Mouse (Mus musculus) adrenal gland, adult 2 months (tissue): ENCODE measurements around the gene Plekhg6. TPM values are rescaled to one million over a fixed set of nuclear protein-coding genes. Genes with fewer than 3 reads are reported as not detected.

ENCODE experiments used
- DNase-seq: peaks from one replicate; pipeline ENCODE4 v3.0.0; 2021
- polyA plus RNA-seq: library from polyadenylated mRNA; depleted of rRNA; stranded (reverse); fragments of >200 nt; gene quantifications from 2 replicates; pipeline ENCODE4 v1.2.3, GENCODE M21; 2012
- total RNA-seq, 2 experiments: library from RNA; stranded (reverse); gene quantifications; 2 replicates each; pipeline ENCODE4 v1.2.3; 2021

Plekhg6 gene
- total and polyA plus RNA-seq, 3 experiments: 0.11 to 0.21 TPM; not detected in 1

DNA sequence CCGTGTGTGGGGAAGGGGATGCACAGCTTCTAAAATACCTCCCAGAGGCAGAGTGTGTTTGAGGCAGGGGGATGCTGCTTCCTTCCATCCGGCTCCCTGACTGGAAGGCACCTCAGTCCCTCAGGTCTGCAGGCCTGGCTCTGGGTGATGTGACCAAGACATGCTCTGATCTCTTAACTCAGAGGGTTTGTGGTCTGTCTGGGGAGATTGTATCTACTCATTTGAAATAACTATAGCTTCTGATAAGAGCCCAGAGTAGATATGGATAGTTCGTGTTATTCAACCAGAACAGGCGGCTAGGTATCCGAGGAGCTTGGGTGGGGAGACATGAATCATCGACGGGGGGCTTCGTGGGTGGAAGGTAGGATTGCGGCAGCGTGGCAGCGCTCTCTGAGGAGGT is 27.4 kb downstream of the Plekhg6 start:
- DNase-seq: no peak

DNA sequence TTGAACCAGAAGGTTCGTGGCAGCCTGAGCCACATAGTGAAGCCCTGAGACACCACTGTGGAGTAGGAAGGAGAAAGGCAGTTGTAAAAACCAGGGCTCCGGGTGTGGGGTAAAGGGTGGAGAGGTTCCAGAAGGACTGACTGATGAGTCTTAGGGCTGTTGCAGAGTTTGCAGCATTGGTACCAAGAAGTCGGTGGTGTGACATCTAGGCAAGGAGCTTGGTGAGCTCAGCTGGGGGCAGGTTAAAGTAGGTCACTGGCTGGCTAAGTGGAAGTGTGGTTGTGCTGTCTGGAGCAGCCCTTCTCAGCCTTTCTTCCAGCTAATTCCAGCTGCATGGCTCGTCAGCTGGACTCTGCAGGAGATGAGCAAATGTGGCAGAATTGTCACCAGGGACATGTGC is 27.8 kb downstream of the Plekhg6 start:
- peak; percentile 51 for DNase-seq

DNA sequence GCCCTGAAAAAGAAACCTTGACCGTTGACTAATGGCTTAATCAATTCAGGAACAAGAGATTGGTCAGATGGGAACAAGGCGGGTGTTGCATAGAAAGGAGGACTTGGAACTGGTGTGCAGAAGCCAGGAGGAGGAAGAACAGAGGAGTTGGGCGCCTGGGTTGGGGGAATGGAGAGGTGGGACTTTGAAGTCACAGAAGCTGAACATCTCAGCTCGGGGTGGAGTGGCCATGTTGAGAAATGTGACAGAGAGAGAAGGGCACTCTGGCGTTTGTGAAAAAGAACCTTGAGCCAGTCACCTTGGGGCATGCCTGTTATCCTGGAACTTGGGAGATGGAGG is 28.6 kb downstream of the Plekhg6 start:
- DNase-seq: no peak

- DNase-seq: peak; percentile 92
Measured at GRCm38 (mm10) chr6:125351368-125352045, 29.1 kb downstream of the Plekhg6 start.

GRCm38 (mm10) chr6:125350995-125351324 is 29.6 kb downstream of the Plekhg6 start:
- DNase-seq: peak; percentile 52

DNA sequence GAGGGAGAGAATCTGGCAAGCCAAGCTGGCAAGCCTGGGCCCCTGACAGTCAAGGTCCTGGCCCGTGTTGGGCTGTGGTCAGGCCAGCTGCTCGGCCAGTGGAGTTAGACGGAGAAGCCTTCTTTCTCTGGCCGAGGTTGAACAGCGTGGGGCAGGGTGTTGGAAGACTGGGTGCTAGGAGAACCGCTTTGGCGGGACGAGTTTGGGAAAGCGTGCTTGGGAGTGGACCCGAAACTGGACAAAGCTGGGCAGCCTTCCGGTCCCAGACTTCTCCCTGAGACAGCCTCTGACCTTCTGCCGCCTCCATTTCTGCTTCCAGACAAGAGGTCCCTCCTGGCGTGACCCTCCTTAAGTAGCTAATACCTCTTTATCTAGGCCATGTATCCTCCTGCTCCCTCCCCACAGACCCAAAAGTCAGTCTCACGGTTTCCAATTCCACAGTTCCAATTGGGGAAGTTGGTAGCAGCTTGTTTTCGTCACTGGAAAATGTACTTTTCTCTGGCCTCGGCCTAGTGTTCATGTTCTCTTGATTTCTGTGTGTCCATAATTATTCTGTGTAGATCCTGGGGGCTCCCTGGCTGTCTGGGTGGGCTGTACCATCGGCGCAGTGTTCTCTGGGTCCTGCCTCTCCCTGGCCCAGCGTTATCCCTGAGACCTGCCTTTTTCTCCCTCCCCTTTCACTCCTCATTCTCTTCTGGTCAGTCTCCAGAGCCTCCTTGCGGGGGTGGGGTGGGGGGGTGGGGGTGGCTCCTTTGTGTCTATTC is 30.2 kb downstream of the Plekhg6 start:
- DNase-seq: peak; percentile 74

GRCm38 (mm10) chr6:125349575-125350230 is 30.9 kb downstream of the Plekhg6 start:
- peak; percentile 89 for DNase-seq

- peak; percentile 45 for DNase-seq
Measured at GRCm38 (mm10) chr6:125348721-125349574, 31.6 kb downstream of the Plekhg6 start, which contains the start of gene Tnfrsf1a. TSS of gene Tnfrsf1a (plus strand) at chr6:125349362.

DNA sequence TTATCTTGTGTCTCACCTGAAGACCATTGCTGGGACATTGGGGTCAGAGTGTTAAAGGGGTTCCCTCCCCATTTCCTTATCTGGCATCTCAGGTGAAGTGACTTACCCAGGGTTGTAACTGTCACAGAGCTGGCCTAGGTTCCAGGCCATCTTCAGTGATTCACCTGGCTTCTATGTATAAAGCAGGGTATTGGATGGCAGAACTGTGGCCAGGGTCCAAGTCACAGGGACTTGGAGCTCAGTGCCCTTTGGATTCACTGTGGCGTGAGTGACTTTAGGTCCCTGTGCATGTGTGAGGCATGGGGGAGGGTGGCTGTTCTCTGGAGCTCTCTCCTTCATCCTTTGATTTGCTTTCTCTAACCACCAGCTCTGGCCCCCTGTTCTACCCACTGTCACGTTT is 34.6 kb downstream of the Plekhg6 start:
- no peak for DNase-seq

GRCm38 (mm10) chr6:125345625-125346024 is 35.0 kb downstream of the Plekhg6 start:
- no peak for DNase-seq

DNA sequence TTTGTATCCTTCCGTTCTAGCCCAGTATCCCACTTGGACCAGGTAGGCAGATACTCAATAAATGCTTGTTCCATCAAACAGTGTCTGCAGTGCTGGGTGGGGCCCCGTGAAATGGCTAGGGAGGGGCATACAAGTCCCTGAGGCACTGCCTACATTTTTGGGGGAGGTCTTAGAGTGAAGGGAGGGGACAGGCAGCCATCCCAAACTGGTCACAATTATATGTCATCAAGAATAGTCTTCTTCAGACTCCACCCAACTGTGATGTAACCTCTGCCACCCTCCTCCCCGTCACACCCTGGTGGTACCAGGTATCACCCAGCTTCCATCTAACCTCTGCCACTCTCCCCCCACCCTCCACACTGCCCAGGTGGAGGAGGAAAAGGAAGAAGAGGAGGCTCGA is 35.7 kb downstream of the Plekhg6 start:
- no peak for DNase-seq

- DNase-seq: no peak
Measured at GRCm38 (mm10) chr6:125344084-125344483, 36.5 kb downstream of the Plekhg6 start.

DNA sequence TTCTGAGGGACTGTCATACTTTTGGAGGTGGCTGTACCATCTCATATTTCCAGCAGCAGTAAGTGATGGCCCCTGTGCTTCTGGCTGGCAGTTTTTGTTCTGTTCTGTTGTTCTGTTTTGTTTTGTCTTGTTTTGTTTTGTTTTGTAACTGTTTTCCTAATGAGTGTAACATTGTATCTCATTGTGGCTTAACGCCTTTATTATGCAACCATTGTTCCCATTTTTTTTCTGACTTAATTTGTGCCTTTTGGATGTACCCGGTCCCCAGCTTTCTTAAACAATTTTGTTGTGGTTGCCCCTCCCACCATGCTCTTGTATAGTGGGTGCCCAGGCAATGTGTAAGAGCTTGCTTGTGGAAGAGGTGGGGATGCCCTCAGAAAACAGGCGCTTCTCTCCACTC is 38.4 kb downstream of the Plekhg6 start:
- no peak for DNase-seq

DNA sequence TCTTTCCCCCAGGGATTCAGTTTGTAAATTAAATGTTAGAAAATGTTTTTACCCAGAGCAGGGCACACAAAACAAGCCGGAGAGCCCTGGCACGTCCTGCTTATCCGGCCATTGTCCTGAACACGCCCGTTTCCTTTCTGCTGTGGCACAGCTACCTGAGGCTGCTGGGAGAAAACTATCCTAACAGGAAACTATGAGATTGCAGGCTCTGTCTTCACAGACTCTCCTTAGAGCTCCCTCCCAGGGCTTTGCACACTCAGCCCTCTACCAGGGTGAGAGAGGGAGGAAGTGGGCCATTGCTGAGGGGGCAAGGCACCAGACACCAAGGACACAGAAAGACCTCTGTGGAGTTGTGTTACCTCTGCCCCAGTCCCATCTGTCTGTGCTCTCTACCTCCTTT is 40.3 kb downstream of the Plekhg6 start:
- no peak for DNase-seq

- DNase-seq: no peak
Measured at GRCm38 (mm10) chr6:125338791-125339660, 41.6 kb downstream of the Plekhg6 start.

DNA sequence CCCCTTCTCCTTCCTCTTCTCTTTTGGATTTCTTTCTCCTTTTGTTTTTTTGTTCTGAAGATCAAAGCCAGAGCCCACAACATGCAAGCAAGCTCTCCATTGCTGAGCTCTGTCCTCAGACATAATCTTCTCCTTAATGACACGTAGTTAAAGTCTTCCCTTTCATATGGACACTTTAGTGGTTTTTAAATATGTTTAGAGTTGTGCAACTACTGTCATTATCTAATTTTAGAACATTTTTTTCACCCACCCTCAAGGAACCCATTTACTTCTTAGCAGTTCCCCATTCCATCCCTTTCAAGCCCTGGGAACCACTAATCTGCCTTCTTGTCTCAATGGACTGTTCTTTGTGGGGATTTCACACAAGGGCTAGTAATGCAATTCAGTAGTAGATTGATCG is 46.2 kb downstream of the Plekhg6 start:
- no peak for DNase-seq

DNA sequence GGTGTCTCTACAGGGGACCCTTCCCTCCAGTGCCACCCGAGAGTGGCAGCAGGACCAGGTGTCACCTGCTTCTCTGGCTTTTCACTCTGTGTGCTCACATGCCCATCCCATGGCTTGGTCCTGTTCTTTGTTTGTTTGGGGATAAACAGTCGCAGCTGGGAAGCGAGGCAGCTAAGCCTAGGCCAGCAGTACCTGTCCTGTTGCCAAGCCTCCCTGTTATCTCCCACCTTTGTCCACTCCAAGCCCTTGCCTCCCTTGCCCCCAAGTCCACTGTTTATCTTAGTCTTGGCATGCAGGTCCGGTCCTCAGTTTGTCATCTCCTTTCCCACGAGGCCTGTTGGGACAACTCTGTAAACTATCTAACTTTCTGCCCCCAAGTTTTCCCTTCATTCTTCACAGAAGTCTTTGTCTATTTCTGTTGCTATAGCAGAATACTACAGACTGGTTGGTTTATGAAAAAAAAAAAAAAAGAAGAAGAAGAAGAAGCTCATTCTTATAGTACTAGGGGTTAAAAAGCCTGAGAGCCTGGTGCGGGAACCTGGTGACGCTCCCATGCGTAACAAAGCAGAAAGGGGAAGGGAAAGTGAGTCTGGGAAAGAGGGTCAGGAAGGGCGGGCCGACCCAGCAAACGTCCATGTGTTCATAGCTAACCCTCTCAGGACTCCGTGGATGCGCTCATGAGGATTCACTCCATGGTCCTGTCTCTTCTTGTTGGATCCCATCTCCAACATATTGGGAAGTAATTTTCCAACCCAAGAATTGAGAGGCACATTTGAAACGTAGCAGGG is 47.3 kb downstream of the Plekhg6 start:
- no peak for DNase-seq

DNA sequence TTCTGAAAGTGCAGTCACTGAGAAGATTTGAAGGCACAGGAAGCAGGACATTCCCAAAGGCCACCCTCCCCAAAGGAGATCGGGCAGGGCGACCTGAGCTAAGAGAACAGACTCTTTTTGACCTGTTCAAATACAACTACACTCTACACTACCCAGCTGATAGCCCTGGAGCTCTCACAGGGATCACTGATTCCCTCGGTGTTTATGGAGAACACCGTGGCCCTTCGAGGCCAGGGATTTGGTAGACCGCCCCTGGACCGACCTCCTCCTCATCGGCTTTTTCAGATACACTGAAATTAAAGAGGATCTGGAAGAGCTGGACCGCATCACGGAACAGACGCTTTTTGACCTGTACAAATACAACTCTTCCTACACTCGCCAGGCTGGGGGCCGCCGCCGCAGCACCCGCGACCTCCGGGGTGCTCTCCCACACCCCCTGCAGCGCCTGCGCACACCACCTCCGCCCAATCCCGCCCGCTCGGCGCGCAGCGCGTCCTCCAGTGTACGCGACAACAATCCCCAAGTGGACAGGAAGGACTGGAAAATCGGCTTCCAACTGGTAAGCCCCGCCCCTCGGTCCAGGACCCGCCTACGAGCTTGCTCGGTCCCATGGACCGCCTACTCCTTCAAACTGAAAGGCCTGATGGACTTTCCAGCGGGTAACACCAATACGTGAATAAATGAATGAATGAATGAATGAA is 49.8 kb downstream of the Plekhg6 start:
- DNase-seq: peak; percentile 98

DNA sequence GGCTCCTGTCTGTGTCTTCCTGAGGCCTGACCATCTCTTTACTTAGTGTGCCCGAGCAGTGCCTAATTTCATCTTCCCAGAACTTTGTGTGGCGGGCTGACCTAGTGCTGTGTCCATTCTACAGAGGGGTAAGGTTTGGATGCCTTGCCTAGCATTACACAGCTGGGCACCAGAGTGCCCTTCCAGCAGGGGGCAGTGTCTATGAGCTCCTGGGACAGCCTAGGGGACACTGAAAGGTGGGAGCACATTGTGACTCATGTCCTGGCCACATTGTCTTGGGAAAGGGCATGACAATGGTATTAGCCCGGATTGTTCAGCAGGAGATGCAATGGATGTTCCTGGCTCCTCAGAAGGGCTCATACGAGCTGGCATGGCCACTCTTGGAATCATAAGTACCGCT is 52.4 kb downstream of the Plekhg6 start:
- peak; percentile 69 for DNase-seq

GRCm38 (mm10) chr6:125325337-125325736 is 55.3 kb downstream of the Plekhg6 start:
- DNase-seq: peak; percentile 73
